In genomic region chr12:55626711-55627110, GRCm38 (mm10) we compare ENCODE assay signal across 11 mouse cellular contexts. TPM values are rescaled to one million over a fixed set of nuclear protein-coding genes. Genes with fewer than 3 reads are reported as not detected.
A peak's percentile ranks its signal among the peaks of the same experiment; 100 is the strongest.
DNase-seq lines count a peak whose midpoint lies in the region; ATAC-seq and TF ChIP-seq lines count a peak whose summit lies in the region.
"Had no signal": no experiment of that assay in that cellular context is flagged by ENCODE, and none has a peak within 500 bp of the region (broad histone marks: within the 10 kb centered on the region; RNA-seq: fewer than 3 reads in every experiment).

No protein-coding gene starts in this region.

- no peaks in the 10 kb centered on the region; the same call in 1 of the 2 replicates for H3K36me3 ChIP-seq in forebrain, postnatal 0 days (ENCODE audit: insufficient read depth)
- no peaks in the 10 kb centered on the region; the same call in 1 of the 2 replicates for H3K36me3 ChIP-seq in forebrain, embryonic 10.5 days (replicated peaks)
- no peaks in the 10 kb centered on the region for H3K36me3 ChIP-seq in midbrain, embryonic 11.5 days (ENCODE audit: control insufficient read depth, insufficient read depth, low read length)
- no peaks in the 10 kb centered on the region for H3K36me3 ChIP-seq in midbrain, embryonic 13.5 days
- H3K36me3 ChIP-seq: forebrain, embryonic 15.5 days had no signal

- TF ChIP-seq POLR2A in bone marrow, adult 2 months (IDR thresholded peaks at IDR 0.05; ENCODE audit: borderline replicate concordance, control insufficient read depth, low read depth, low read length), result no peak

- H3K27ac ChIP-seq in forebrain, postnatal 0 days (ENCODE audit: low read depth, low read length), result no peak overlapping the region
- H3K27ac ChIP-seq in forebrain, embryonic 10.5 days, result no peak overlapping the region
- no peak overlapping the region for H3K27ac ChIP-seq in midbrain, embryonic 11.5 days (ENCODE audit: low read depth, low read length)
- H3K27ac ChIP-seq in midbrain, embryonic 13.5 days, result no peak overlapping the region
- H3K27ac ChIP-seq in bone marrow, adult 2 months (ENCODE audit: control insufficient read depth, insufficient read depth, low read depth, low read length, poor library complexity), result no peak overlapping the region
- H3K27ac ChIP-seq: forebrain, embryonic 15.5 days; macrophage had no signal

- no peak overlapping the region for H3K4me2 ChIP-seq in forebrain, postnatal 0 days (ENCODE audit: low read depth)
- H3K4me2 ChIP-seq in midbrain, embryonic 11.5 days, result no peak overlapping the region
- H3K4me2 ChIP-seq in midbrain, embryonic 13.5 days (replicated peaks), result no peak overlapping the region
- H3K4me2 ChIP-seq: forebrain, embryonic 15.5 days had no signal

- no peak for ATAC-seq in forebrain, postnatal 0 days
- no peak for ATAC-seq in midbrain, embryonic 11.5 days (ENCODE audit: low FRiP score)
- ATAC-seq in midbrain, embryonic 13.5 days, result no peak
- ATAC-seq in erythroblast, adult 5-6 weeks (replicated peaks; ENCODE audit: low FRiP score, poor library complexity, severe bottlenecking), result no peak
- ATAC-seq: forebrain, embryonic 15.5 days had no signal

- DNase-seq in forebrain, postnatal 0 days, result no peak
- DNase-seq in forebrain, embryonic 10.5 days (ENCODE audit: extremely low spot score, low spot score), result no peak
- DNase-seq in midbrain, embryonic 11.5 days (ENCODE audit: low spot score, missing footprints), result peak; percentile 75
- peak; percentile 25 for DNase-seq in retina, postnatal 7 days (ENCODE audit: low read depth, low spot score)
- no peak for DNase-seq in yolk sac, embryonic 10.5 days (ENCODE audit: low spot score)
- DNase-seq: heart, postnatal 36 days had no signal

- peaks cover 8% of the 10 kb centered on the region for H3K4me1 ChIP-seq in forebrain, postnatal 0 days (ENCODE audit: insufficient read depth)
- H3K4me1 ChIP-seq in forebrain, embryonic 10.5 days, result peaks cover 17% of the 10 kb centered on the region
- H3K4me1 ChIP-seq in midbrain, embryonic 11.5 days (ENCODE audit: control insufficient read depth, insufficient read depth, low read length), result peaks cover 4% of the 10 kb centered on the region; the same call in 1 of the 2 replicates
- H3K4me1 ChIP-seq in midbrain, embryonic 13.5 days (replicated peaks), result peaks cover 9% of the 10 kb centered on the region
- H3K4me1 ChIP-seq in bone marrow, adult 2 months (ENCODE audit: control insufficient read depth, insufficient read depth, low read length), result no peaks in the 10 kb centered on the region

- no peaks in the 10 kb centered on the region for H3K27me3 ChIP-seq in forebrain, postnatal 0 days (ENCODE audit: insufficient read depth, low read length)
- no peaks in the 10 kb centered on the region for H3K27me3 ChIP-seq in forebrain, embryonic 10.5 days (ENCODE audit: poor library complexity, severe bottlenecking)
- no peaks in the 10 kb centered on the region for H3K27me3 ChIP-seq in midbrain, embryonic 11.5 days (ENCODE audit: control insufficient read depth, insufficient read depth, low read length)
- H3K27me3 ChIP-seq in midbrain, embryonic 13.5 days, result no peaks in the 10 kb centered on the region
- H3K27me3 ChIP-seq: forebrain, embryonic 15.5 days had no signal

- no peaks in the 10 kb centered on the region for H3K9me3 ChIP-seq in forebrain, postnatal 0 days (ENCODE audit: low read length)
- H3K9me3 ChIP-seq in forebrain, embryonic 10.5 days, result no peaks in the 10 kb centered on the region
- no peaks in the 10 kb centered on the region for H3K9me3 ChIP-seq in midbrain, embryonic 11.5 days (ENCODE audit: control insufficient read depth, low read length)
- no peaks in the 10 kb centered on the region for H3K9me3 ChIP-seq in midbrain, embryonic 13.5 days
- H3K9me3 ChIP-seq: forebrain, embryonic 15.5 days had no signal

- WGBS in forebrain, postnatal 0 days, result 27% methylated on average over 4 of the region's 4 CpGs
- WGBS in forebrain, embryonic 10.5 days, result 32% methylated on average over 4 of the region's 4 CpGs
- WGBS in midbrain, embryonic 11.5 days, result 31% methylated on average over 4 of the region's 4 CpGs
- WGBS in midbrain, embryonic 13.5 days, result 31% methylated on average over 4 of the region's 4 CpGs
- WGBS in bone marrow, adult 2 months, result 69% methylated on average over 4 of the region's 4 CpGs

- no peak overlapping the region for H3K4me3 ChIP-seq in forebrain, postnatal 0 days (ENCODE audit: low read depth, low read length)
- no peak overlapping the region for H3K4me3 ChIP-seq in forebrain, embryonic 10.5 days
- H3K4me3 ChIP-seq in midbrain, embryonic 11.5 days (ENCODE audit: low read depth, low read length), result no peak overlapping the region
- no peak overlapping the region for H3K4me3 ChIP-seq in midbrain, embryonic 13.5 days (replicated peaks)
- H3K4me3 ChIP-seq in bone marrow, adult 2 months (replicated peaks; ENCODE audit: control insufficient read depth, low read depth, low read length), result no peak overlapping the region
- H3K4me3 ChIP-seq: forebrain, embryonic 15.5 days had no signal

- TF ChIP-seq CTCF in forebrain, postnatal 0 days (IDR thresholded peaks at IDR 0.05; ENCODE audit: low read depth), result peak; percentile 23; the same call in 1 of the 2 replicates
- TF ChIP-seq CTCF in bone marrow, adult 2 months (IDR thresholded peaks at IDR 0.05; ENCODE audit: control insufficient read depth, insufficient read depth, low read length), result peak; percentile 16; the same call in 1 of the 2 replicates

- no peak overlapping the region for H3K9ac ChIP-seq in forebrain, postnatal 0 days
- no peak overlapping the region for H3K9ac ChIP-seq in midbrain, embryonic 11.5 days (ENCODE audit: low read length)
- H3K9ac ChIP-seq in midbrain, embryonic 13.5 days (replicated peaks), result no peak overlapping the region
- H3K9ac ChIP-seq: forebrain, embryonic 15.5 days had no signal

RNA-seq across cellular contexts. Expression of gene Insm2, which starts 27.5 kb away (rescaled TPM):
- 0.85 and 3.7 TPM in 2 replicates for total RNA-seq in forebrain, postnatal 0 days (2014; rRNA removed)
- 0.83 and 1.2 TPM in 2 replicates for polyA plus RNA-seq in forebrain, postnatal 0 days (2015; fragmentation: Nextera tagmentation; extraction: Ambion mirVana)
- 0.30 and 0.38 TPM in 2 replicates for polyA plus RNA-seq in forebrain, embryonic 10.5 days (2016; fragmentation: Nextera tagmentation; extraction: Ambion mirVana)
- polyA plus RNA-seq in midbrain, embryonic 11.5 days (2014; fragmentation: Nextera tagmentation; extraction: Ambion mirVana), result 0.40 and 0.57 TPM in 2 replicates
- polyA plus RNA-seq in midbrain, embryonic 13.5 days (2015; fragmentation: Nextera tagmentation; extraction: Ambion mirVana), result 0.64 and 1.2 TPM in 2 replicates
- not detected in 2 replicates for polyA plus RNA-seq in bone marrow, adult 2 months (2011; ENCODE audit: insufficient read depth, insufficient read length, low replicate concordance, missing spikeins)
- total RNA-seq in erythroblast, adult 5-6 weeks (2015; ENCODE audit: low replicate concordance), result not detected in 2 replicates
- not detected in 2 replicates for total RNA-seq in erythroblast, adult 5-6 weeks (2017; ENCODE audit: low replicate concordance)
- total RNA-seq: heart, postnatal 36 days had no signal
- polyA plus RNA-seq: macrophage had no signal

Comparison
In these comparisons a context has a peak if more than half of its experiments do, and no peak if none do; other contexts are left out.
1. DNase-seq: peak in midbrain, embryonic 11.5 days (single experiment) and retina, postnatal 7 days (single experiment); none in forebrain, postnatal 0 days (single experiment), forebrain, embryonic 10.5 days (single experiment) and yolk sac, embryonic 10.5 days (single experiment).